ENCODE assay signal across 10 mouse cellular contexts in genomic region chr5:123301780-123302521, GRCm38 (mm10). TPM values are rescaled to one million over a fixed set of nuclear protein-coding genes. Genes with fewer than 3 reads are reported as not detected.
DNase-seq lines count a peak whose midpoint lies in the region; TF ChIP-seq lines count a peak whose summit lies in the region.
"Had no signal": no experiment of that assay in that cellular context is flagged by ENCODE, and none has a peak within 500 bp of the region (broad histone marks: within the 10 kb centered on the region; RNA-seq: fewer than 3 reads in every experiment).

No protein-coding gene starts in this region.

- H3K4me3 ChIP-seq in CH12.LX (replicated peaks in 1 of 3; ENCODE audit: low read depth in 2 of 3, low read length in 2 of 3, poor library complexity in 1 of 3): no peak overlapping the region
- H3K4me3 ChIP-seq in embryonic facial prominence, embryonic 10.5 days: no peak overlapping the region
- no peak overlapping the region for H3K4me3 ChIP-seq in lung, adult 2 months (replicated peaks; ENCODE audit: extremely low read depth, low read depth, low read length)
- H3K4me3 ChIP-seq: stomach, embryonic 15.5 days had no signal

- no peaks in the 10 kb centered on the region for H3K4me1 ChIP-seq in CH12.LX (ENCODE audit: control insufficient read depth in 1 of 2, insufficient read depth in 2 of 2)
- peaks cover 36% of the 10 kb centered on the region for H3K4me1 ChIP-seq in embryonic facial prominence, embryonic 10.5 days
- no peaks in the 10 kb centered on the region for H3K4me1 ChIP-seq in lung, adult 2 months (ENCODE audit: control insufficient read depth, insufficient read depth, low read length)

- no peaks in the 10 kb centered on the region for H3K79me2 ChIP-seq in CH12.LX (replicated peaks; ENCODE audit: control insufficient read depth, extremely low read depth, insufficient read depth, poor library complexity, severe bottlenecking)

- 42% methylated on average over 20 of the region's 20 CpGs for WGBS in embryonic facial prominence, embryonic 10.5 days
- 78% methylated on average over 20 of the region's 20 CpGs for WGBS in lung, adult 2 months

- TF ChIP-seq POLR2A in CH12.LX (IDR thresholded peaks at IDR 0.05; ENCODE audit: low read depth, low read length): no peak
- TF ChIP-seq POLR2A in lung, adult 2 months (IDR thresholded peaks at IDR 0.05; ENCODE audit: borderline replicate concordance, extremely low read depth, low read depth, low read length): no peak

- H3K27ac ChIP-seq in CH12.LX (ENCODE audit: insufficient read depth, low read depth): no peak overlapping the region
- H3K27ac ChIP-seq in embryonic facial prominence, embryonic 10.5 days (replicated peaks): peak overlapping the region; percentile 46; the same call in 1 of the 2 replicates
- H3K27ac ChIP-seq: stomach, embryonic 15.5 days had no signal

- in situ Hi-C loops in CH12.LX (cut with MboI; ENCODE audit: low pct_ligation_motif_present, low pct_unique_long_range_greater_than_20kb, low sequenced_read_pairs): no loop called here

- 0 out of 2 replicates have a peak overlapping the region, but pooled peaks have one; percentile 26 for H3K4me2 ChIP-seq in CH12.LX (ENCODE audit: insufficient read depth, low read depth, poor library complexity, severe bottlenecking)
- H3K4me2 ChIP-seq: lung, embryonic 14.5 days; stomach, embryonic 15.5 days had no signal

- intact Hi-C loops in heart, postnatal 14 days (cut with DNase I): no loop called here

- DNase-seq in CH12.LX (ENCODE audit: extremely low read depth) (no peak), MN1 (ENCODE audit: low spot score) (no peak)
- peak; percentile 25 for DNase-seq in Muller cell, postnatal 12 days (ENCODE audit: inconsistent ontology term)
- peak; percentile 52 for DNase-seq in embryonic facial prominence, embryonic 10.5 days (ENCODE audit: low spot score)
- DNase-seq in heart, postnatal 14 days: peak; percentile 39 to 64
- no peak for DNase-seq in right cerebral cortex, adult 2 months (ENCODE audit: low spot score in 2 of 2)
- DNase-seq in lung, adult 2 months: no peak
- DNase-seq: lung, embryonic 14.5 days had no signal

- no peak for TF ChIP-seq RAD21 in CH12.LX (IDR thresholded peaks at IDR 0.05; ENCODE audit: low read depth, low read length)

- H3K9me3 ChIP-seq in CH12.LX (replicated peaks; ENCODE audit: low read length): no peaks in the 10 kb centered on the region
- no peaks in the 10 kb centered on the region for H3K9me3 ChIP-seq in embryonic facial prominence, embryonic 10.5 days
- H3K9me3 ChIP-seq: stomach, embryonic 15.5 days had no signal

- H3K36me3 ChIP-seq in CH12.LX (replicated peaks in 1 of 2; ENCODE audit: control insufficient read depth in 1 of 2, insufficient read depth in 1 of 2, low read length in 1 of 2): no peaks in the 10 kb centered on the region
- H3K36me3 ChIP-seq in embryonic facial prominence, embryonic 10.5 days (replicated peaks): no peaks in the 10 kb centered on the region
- H3K36me3 ChIP-seq: stomach, embryonic 15.5 days had no signal

- H3K27me3 ChIP-seq in CH12.LX (replicated peaks): no peaks in the 10 kb centered on the region
- 0 out of 2 replicates have a peak, but pooled peaks cover 12% of the 10 kb centered on the region for H3K27me3 ChIP-seq in embryonic facial prominence, embryonic 10.5 days (replicated peaks; ENCODE audit: low read depth, poor library complexity, severe bottlenecking)
- H3K27me3 ChIP-seq: stomach, embryonic 15.5 days had no signal

- dilution Hi-C loops in CH12.LX (cut with MboI; ENCODE audit: extremely low pct_ligation_motif_present, extremely low pct_unique_long_range_greater_than_20kb, low sequenced_read_pairs): no loop called here

- no peak for TF ChIP-seq EP300 in CH12.LX (IDR thresholded peaks at IDR 0.05; ENCODE audit: low read length)

- TF ChIP-seq CTCF in CH12.LX (conservative IDR thresholded peaks at IDR 0.05 in 1 of 2, IDR thresholded peaks at IDR 0.05 in 1 of 2; ENCODE audit: low read depth in 2 of 2, low read length in 2 of 2): no peak
- no peak for TF ChIP-seq CTCF in lung, adult 2 months (IDR thresholded peaks at IDR 0.05; ENCODE audit: insufficient read depth, low read length)

- no peak overlapping the region for H3K9ac ChIP-seq in CH12.LX (ENCODE audit: insufficient read depth, low read depth)
- H3K9ac ChIP-seq: lung, embryonic 14.5 days; stomach, embryonic 15.5 days had no signal

TF ChIP-seq in CH12.LX, 34 proteins besides CTCF, POLR2A, EP300 and RAD21:
- TF ChIP-seq GABPA (IDR thresholded peaks at IDR 0.05; ENCODE audit: insufficient replicate concordance, low read depth, low read length) (no peak), RCOR1 (conservative IDR thresholded peaks at IDR 0.05; ENCODE audit: low read depth, low read length) (no peak), MAFK (IDR thresholded peaks at IDR 0.05; ENCODE audit: insufficient replicate concordance, low read length) (no peak), USF1 (IDR thresholded peaks at IDR 0.05; ENCODE audit: low read depth, low read length) (no peak), E2F4 (IDR thresholded peaks at IDR 0.05; ENCODE audit: insufficient replicate concordance, low read depth, low read length) (no peak), POLR2AphosphoS2 (IDR thresholded peaks at IDR 0.05; ENCODE audit: low read depth, low read length) (no peak), SMC3 (IDR thresholded peaks at IDR 0.05; ENCODE audit: low read depth, low read length) (no peak), PAX5 (IDR thresholded peaks at IDR 0.05; ENCODE audit: low read length) (no peak), NRF1 (IDR thresholded peaks at IDR 0.05; ENCODE audit: low read depth, low read length) (no peak), ELF1 (IDR thresholded peaks at IDR 0.05; ENCODE audit: low read depth, low read length) (no peak), MYC (IDR thresholded peaks at IDR 0.05; ENCODE audit: low read depth, low read length) (no peak), ZKSCAN1 (IDR thresholded peaks at IDR 0.05; ENCODE audit: borderline replicate concordance, low read depth, low read length) (no peak)
TF ChIP-seq in CH12.LX: peak in this region for 0.

RNA-seq across cellular contexts. Expression of gene Bcl7a, which starts 41.7 kb away (rescaled TPM):
- 3.6 and 4.3 TPM in 2 replicates for total RNA-seq in CH12.LX (2012; rRNA removed)
- total RNA-seq in CH12.LX (2014; rRNA removed): 1.9 and 2.3 TPM in 2 replicates
- 6.3 and 7.2 TPM in 2 replicates for polyA plus RNA-seq in CH12.LX (2012; ENCODE audit: insufficient read length, low read depth)
- 41.7 and 42.8 TPM in 2 replicates for polyA plus RNA-seq in embryonic facial prominence, embryonic 10.5 days (2016; fragmentation: Nextera tagmentation; extraction: Ambion mirVana)
- total RNA-seq in heart, postnatal 14 days (2021): 1 to 10 TPM; 9.1 to 9.5 TPM
- 9.4 and 11.9 TPM in 2 replicates for polyA plus RNA-seq in lung, adult 2 months (2012; rRNA removed)

RNA-seq across cellular contexts. Expression of gene Wdr66, which starts 50.0 kb away (rescaled TPM):
- total RNA-seq in CH12.LX (2012; rRNA removed) (0.13 and 0.21 TPM in 2 replicates), CH12.LX (2014; rRNA removed) (0.21 TPM in 1 of 2 replicates, not detected in the other)
- polyA plus RNA-seq in CH12.LX (2012; ENCODE audit: insufficient read length, low read depth): 0.34 and 0.55 TPM in 2 replicates
- polyA plus RNA-seq in embryonic facial prominence, embryonic 10.5 days (2016; fragmentation: Nextera tagmentation; extraction: Ambion mirVana): 4.3 and 4.5 TPM in 2 replicates
- total RNA-seq in heart, postnatal 14 days (2021): under 1 TPM; 0.81 to 0.93 TPM
- 6.3 and 9.1 TPM in 2 replicates for polyA plus RNA-seq in lung, adult 2 months (2012; rRNA removed)
- total RNA-seq: common myeloid progenitor, adult 5-6 weeks had no signal

Comparison
In these comparisons a context has a peak if more than half of its experiments do, and no peak if none do; other contexts are left out.
1. DNase-seq: peak in Muller cell, postnatal 12 days (single experiment), embryonic facial prominence, embryonic 10.5 days (single experiment) and heart, postnatal 14 days (2 of 2); none in CH12.LX (single experiment), right cerebral cortex, adult 2 months (0 of 2), MN1 (single experiment) and lung, adult 2 months (single experiment).